Mouse (Mus musculus): ENCODE measurements around the gene Wfikkn1. TPM values are rescaled to one million over a fixed set of nuclear protein-coding genes. Genes with fewer than 3 reads are reported as not detected.

Wfikkn1 gene
- 0.91 and 1.1 TPM in 2 replicates for polyA plus RNA-seq (2014; fragmentation: Nextera tagmentation; extraction: Ambion mirVana)

DNA sequence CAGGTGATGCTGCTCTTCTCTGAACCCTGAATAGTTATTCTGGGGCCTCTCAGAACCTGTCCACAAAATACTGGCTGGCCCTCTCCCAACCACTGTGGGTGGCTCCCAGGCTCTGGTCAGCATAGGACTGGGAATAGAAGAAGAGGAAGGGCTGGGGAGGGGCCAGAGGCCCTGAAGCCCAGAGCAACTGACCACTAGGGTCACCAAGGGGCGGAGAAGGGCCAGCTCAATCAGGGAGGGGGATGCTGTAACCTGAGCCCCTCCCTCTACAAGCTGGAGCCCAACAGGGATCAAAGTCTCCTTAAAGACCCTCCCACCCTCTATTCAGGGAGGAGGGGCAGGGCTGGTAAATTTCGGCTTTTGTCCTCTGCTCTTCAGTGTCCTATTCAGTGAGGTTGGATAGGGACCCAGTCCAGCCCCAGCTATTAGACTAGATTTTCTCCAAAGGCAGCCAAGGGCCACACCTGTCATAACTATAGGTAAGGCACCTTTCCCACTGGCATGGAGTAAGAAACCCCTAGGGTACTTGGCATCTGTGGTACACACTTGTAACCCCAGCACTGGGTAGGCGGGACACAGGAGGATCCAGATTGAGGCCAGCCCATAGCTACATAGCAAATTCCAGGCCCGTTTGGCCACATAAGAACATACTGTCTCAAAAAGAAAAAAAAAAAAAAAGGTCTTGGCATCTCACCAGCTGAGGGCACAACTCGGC, at the start of gene Wfikkn1:
Wfikkn1 (minus strand) TSS at position 663 of the 715 bp plus-strand sequence.
- no peaks in the 10 kb centered on the region for H3K36me3 ChIP-seq (ENCODE audit: control insufficient read depth, insufficient read depth, low read length)
- 0 out of 2 replicates have a peak within 1 kb of the TSS, but pooled peaks have one; percentile 16 for H3K4me2 ChIP-seq
- DNase-seq (ENCODE audit: low spot score, missing footprints) (peak; percentile 88), ATAC-seq (ENCODE audit: low FRiP score) (no peak)
- peak within 1 kb of the TSS; percentile 33 for H3K9ac ChIP-seq (ENCODE audit: low read length)
- peaks cover 40% of the 10 kb centered on the region for H3K4me1 ChIP-seq (ENCODE audit: control insufficient read depth, insufficient read depth, low read length)
- 20% methylated on average over 5 of the region's 5 CpGs for WGBS
- H3K27ac ChIP-seq (ENCODE audit: low read depth, low read length) = peak within 1 kb of the TSS; percentile 72
- no peaks in the 10 kb centered on the region for H3K27me3 ChIP-seq (ENCODE audit: control insufficient read depth, insufficient read depth, low read length)
- H3K9me3 ChIP-seq (ENCODE audit: control insufficient read depth, low read length) = no peaks in the 10 kb centered on the region
- H3K4me3 ChIP-seq (ENCODE audit: low read depth, low read length) = no peak within 1 kb of the TSS

DNA sequence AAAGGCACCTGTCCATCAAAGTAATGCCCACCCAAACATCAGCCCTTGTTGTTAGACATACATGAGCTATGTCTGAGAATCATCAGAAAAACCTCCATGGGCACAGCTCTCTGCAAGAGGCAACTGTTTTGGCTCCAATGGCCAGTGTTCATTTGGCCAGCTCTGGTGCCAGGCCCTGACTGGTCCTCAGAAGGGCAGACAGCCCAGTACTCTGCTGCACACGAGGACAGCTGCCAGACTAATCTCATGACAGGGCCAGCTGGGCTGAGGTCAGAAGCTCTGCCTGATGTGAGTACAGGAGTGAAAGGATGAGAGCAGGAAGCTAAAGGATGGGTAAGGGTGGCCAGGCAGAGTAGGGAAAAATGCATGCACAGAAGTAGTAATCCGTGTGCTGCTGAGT, 44.7 kb upstream of the Wfikkn1 start:
- H3K4me1 ChIP-seq (ENCODE audit: control insufficient read depth, insufficient read depth, low read length) = no peaks in the 10 kb centered on the region
- DNase-seq (ENCODE audit: low spot score, missing footprints) (no peak), ATAC-seq (ENCODE audit: low FRiP score) (no peak)
- no peak overlapping the region for H3K4me3 ChIP-seq (ENCODE audit: low read depth, low read length)
- H3K9me3 ChIP-seq (ENCODE audit: control insufficient read depth, low read length) = no peaks in the 10 kb centered on the region
- H3K4me2 ChIP-seq = no peak overlapping the region
- H3K27me3 ChIP-seq (ENCODE audit: control insufficient read depth, insufficient read depth, low read length) = no peaks in the 10 kb centered on the region
- WGBS = 69% methylated on average over 2 of the region's 2 CpGs
- H3K9ac ChIP-seq (ENCODE audit: low read length) = no peak overlapping the region
- peaks cover 15% of the 10 kb centered on the region for H3K36me3 ChIP-seq (ENCODE audit: control insufficient read depth, insufficient read depth, low read length)
- H3K27ac ChIP-seq (ENCODE audit: low read depth, low read length) = no peak overlapping the region

DNA sequence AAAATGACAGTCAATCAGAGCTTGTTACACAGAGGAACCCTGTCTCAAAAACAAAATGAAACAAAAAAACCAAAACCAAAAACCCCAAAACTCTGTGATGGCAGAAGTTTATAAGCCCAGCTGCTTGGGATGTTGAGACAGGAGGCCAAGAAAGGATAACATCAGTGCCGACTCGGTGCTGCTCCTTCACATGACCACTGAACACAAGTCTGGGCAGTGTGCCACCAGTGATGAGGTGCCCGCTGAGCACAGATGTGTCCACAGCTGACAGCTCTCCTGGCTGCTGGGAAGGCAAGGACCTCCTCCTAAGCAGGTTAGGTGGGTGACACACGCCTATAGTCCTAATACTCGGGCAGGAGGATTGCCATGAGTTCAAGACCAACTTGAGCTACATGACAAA, 41.5 kb upstream of the Wfikkn1 start:
- no peaks in the 10 kb centered on the region for H3K27me3 ChIP-seq (ENCODE audit: control insufficient read depth, insufficient read depth, low read length)
- WGBS = 85% methylated on average over 5 of the region's 5 CpGs
- DNase-seq (ENCODE audit: low spot score, missing footprints) = no peak

DNA sequence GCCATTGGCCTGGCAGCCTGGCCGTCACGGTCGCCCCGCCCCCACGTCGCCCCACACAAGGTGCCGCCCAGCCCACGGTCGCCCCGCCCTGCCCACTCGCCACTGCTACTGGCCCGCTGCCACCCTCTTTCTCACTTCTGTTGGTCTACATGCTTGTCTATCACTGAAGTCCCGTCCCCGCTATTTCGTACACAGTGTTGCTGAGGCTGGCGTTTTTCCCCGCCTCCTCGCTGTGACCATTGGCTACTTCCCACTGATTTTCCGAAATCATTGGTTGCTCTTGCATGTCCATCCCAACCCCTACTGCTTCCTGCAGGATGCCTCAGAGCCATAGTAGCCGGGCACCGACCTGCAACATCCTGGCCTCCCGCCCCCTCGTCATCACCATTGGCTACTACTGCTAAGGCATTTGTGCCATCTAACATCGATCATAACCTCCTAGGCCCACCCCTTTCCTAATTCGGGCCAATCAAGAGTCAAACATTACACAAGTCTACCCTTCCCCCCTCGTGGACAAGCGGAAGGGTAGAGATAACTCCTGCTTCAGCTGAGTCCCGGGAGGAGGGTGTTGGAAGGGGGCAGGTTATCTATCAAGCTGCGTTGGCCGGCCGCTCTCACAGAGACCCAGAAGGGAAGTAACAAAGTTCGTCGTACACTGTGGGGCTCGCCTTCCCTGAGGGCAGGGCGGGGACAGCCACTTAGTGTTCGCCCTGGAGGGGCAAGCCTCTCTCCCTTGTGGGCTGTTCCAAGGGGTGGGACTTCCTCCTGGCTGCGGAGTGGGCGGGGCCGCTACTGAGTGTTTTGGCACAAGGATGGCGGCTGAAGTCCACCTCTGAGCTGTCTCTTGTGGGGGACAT, 39.4 kb upstream of the Wfikkn1 start:
- Histone ChIP-seq H3K4me2 (peak overlapping the region; percentile 56), H3K4me1 (ENCODE audit: control insufficient read depth, insufficient read depth, low read length) (peaks cover 12% of the 10 kb centered on the region), H3K4me3 (ENCODE audit: low read depth, low read length) (peak overlapping the region; percentile 85), H3K9ac (ENCODE audit: low read length) (peak overlapping the region; percentile 62), H3K9me3 (ENCODE audit: control insufficient read depth, low read length) (no peaks in the 10 kb centered on the region), H3K36me3 (ENCODE audit: control insufficient read depth, insufficient read depth, low read length) (no peaks in the 10 kb centered on the region), H3K27ac (ENCODE audit: low read depth, low read length) (peak overlapping the region; percentile 81), H3K27me3 (ENCODE audit: control insufficient read depth, insufficient read depth, low read length) (no peaks in the 10 kb centered on the region)
- DNase-seq (ENCODE audit: low spot score, missing footprints) (peak; percentile 99), ATAC-seq (ENCODE audit: low FRiP score) (peak; percentile 98)
- under 1% methylated on average over 40 of the region's 40 CpGs for WGBS

More for the DNA sequence above, 41.5 kb upstream of the Wfikkn1 start:
- no peak for ATAC-seq (ENCODE audit: low FRiP score)
- Histone ChIP-seq H3K36me3 (ENCODE audit: control insufficient read depth, insufficient read depth, low read length) (peaks cover 3% of the 10 kb centered on the region; the same call in 1 of the 2 replicates), H3K9ac (ENCODE audit: low read length) (no peak overlapping the region), H3K4me2 (no peak overlapping the region), H3K4me3 (ENCODE audit: low read depth, low read length) (no peak overlapping the region), H3K4me1 (ENCODE audit: control insufficient read depth, insufficient read depth, low read length) (peaks cover 12% of the 10 kb centered on the region), H3K27ac (ENCODE audit: low read depth, low read length) (no peak overlapping the region), H3K9me3 (ENCODE audit: control insufficient read depth, low read length) (no peaks in the 10 kb centered on the region)

DNA sequence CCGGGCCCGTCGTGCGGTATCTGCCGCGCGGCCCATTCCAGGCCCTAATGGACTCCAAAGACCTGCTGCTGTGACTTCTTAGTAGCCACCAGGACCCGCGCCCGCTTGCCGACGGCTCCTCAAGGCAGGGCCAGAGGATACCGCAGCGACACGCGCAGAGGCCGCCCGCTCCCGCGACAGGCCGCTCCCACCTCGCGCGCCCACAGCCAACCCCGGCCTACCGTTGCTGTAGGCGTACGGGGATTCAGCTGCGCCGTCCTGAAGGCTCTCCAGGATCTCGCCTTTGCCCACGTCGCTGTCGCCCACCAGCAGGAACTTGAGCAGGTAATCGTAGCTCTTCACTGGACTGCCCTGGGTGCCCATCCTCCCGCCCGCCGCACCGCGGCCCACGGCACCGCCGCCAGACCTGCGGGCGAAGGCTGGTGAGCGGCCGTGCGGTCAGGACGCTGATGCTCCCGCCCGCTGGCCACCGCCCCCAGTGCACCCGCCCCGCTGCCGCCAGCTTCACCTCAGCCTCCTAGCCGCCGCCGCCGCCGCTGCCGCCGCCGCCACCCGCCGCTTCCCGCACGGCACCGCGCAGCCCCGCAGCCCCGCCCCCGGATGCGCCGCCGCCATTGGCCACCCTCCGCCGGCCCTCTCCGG, 38.6 kb upstream of the Wfikkn1 start, which contains the start of gene Rab40c:
Rab40c (minus strand) TSS at position 584 of the 642 bp plus-strand sequence.
- peak; percentile 4; the same call in 1 of the 2 replicates for ATAC-seq (ENCODE audit: low FRiP score)
- under 1% methylated on average over 76 of the region's 78 CpGs for WGBS
- H3K27ac ChIP-seq (ENCODE audit: low read depth, low read length) = peak within 1 kb of the TSS; percentile 81
- peak within 1 kb of the TSS; percentile 85 for H3K4me3 ChIP-seq (ENCODE audit: low read depth, low read length)
- no peak for DNase-seq (ENCODE audit: low spot score, missing footprints)
- no peaks in the 10 kb centered on the region for H3K36me3 ChIP-seq (ENCODE audit: control insufficient read depth, insufficient read depth, low read length)
- H3K9me3 ChIP-seq (ENCODE audit: control insufficient read depth, low read length) = no peaks in the 10 kb centered on the region
- no peaks in the 10 kb centered on the region for H3K27me3 ChIP-seq (ENCODE audit: control insufficient read depth, insufficient read depth, low read length)
- H3K9ac ChIP-seq (ENCODE audit: low read length) = peak within 1 kb of the TSS; percentile 79
- peaks cover 12% of the 10 kb centered on the region for H3K4me1 ChIP-seq (ENCODE audit: control insufficient read depth, insufficient read depth, low read length)
- peak within 1 kb of the TSS; percentile 97 for H3K4me2 ChIP-seq

DNA sequence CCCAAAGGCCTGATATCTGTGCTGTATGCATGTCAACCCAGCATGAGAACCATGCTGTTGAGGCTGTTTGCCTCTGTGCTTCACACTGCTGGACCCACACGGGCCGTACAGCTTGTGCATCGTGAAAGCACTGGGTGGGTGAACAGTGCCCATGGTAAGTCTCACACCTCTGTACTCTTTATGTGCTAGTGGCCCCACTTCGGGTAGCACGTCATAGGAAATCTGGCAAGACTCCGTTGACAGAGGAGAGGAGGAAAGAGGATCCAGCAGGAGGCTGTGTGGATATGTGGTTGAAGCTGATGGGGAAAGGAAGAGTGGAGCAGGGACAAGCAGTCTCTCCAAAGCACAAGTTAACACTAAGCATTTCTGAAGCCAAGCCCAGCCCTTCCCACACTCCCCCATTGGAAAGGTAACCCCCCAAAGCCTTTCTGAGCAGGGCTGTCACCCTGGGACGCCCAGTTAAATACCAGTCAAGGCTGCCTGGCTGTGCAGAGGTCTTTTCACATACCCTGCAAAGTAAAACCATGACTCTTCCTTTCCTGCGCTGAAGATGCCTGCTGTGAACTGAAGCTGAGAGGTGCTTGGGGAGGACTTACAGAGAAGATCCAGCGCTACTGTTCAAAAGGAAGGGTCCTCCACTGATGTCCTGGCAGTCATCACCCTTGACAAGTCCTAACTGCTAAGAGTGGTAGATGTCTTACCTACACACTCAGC, 37.5 kb upstream of the Wfikkn1 start:
- ATAC-seq (ENCODE audit: low FRiP score) (no peak), DNase-seq (ENCODE audit: low spot score, missing footprints) (no peak)
- Histone ChIP-seq H3K27ac (ENCODE audit: low read depth, low read length) (no peak overlapping the region), H3K27me3 (ENCODE audit: control insufficient read depth, insufficient read depth, low read length) (no peaks in the 10 kb centered on the region), H3K36me3 (ENCODE audit: control insufficient read depth, insufficient read depth, low read length) (no peaks in the 10 kb centered on the region), H3K4me3 (ENCODE audit: low read depth, low read length) (peak overlapping the region; percentile 85), H3K9me3 (ENCODE audit: control insufficient read depth, low read length) (no peaks in the 10 kb centered on the region), H3K4me2 (peak overlapping the region; percentile 97), H3K9ac (ENCODE audit: low read length) (peak overlapping the region; percentile 79), H3K4me1 (ENCODE audit: control insufficient read depth, insufficient read depth, low read length) (peaks cover 12% of the 10 kb centered on the region)
- WGBS = 82% methylated on average over 9 of the region's 9 CpGs

DNA sequence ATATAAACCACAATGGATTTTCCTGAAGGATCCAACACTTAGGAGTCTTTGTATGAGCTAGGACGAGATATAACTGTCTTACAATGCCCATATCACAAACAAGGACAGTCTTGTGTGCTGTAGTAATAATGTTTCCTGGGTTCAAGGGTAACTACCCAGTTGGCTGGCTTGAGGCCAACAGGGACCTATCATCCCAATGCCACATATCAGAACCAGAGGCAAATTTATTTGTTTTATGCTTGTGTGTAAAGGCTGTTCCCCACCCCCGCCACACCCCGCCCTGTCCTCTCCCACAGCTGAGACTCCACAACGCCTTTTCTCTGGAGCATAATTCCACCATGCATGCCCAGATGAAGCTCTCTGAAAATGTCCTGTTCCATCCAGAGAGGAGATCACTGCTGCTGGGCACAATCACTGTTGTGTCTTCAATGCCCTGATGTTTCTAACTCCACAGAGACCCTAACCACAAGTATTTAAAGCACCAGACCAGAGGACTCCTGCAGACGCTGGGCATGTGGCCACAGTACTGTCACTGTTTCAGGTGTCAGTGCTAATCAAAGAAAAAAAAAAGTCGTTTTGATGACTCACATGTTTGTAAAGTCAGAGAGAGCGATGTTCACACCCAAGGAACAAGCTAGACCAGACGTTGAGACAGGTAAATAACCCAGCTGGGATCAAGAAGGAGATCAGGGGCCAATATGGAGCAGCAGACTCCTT, 36.4 kb upstream of the Wfikkn1 start:
- Histone ChIP-seq H3K27ac (ENCODE audit: low read depth, low read length) (no peak overlapping the region), H3K9me3 (ENCODE audit: control insufficient read depth, low read length) (no peaks in the 10 kb centered on the region), H3K27me3 (ENCODE audit: control insufficient read depth, insufficient read depth, low read length) (no peaks in the 10 kb centered on the region), H3K4me3 (ENCODE audit: low read depth, low read length) (no peak overlapping the region), H3K36me3 (ENCODE audit: control insufficient read depth, insufficient read depth, low read length) (no peaks in the 10 kb centered on the region), H3K9ac (ENCODE audit: low read length) (no peak overlapping the region), H3K4me2 (no peak overlapping the region), H3K4me1 (ENCODE audit: control insufficient read depth, insufficient read depth, low read length) (peaks cover 12% of the 10 kb centered on the region)
- WGBS = 86% methylated on average over 8 of the region's 8 CpGs
- DNase-seq (ENCODE audit: low spot score, missing footprints) (no peak), ATAC-seq (ENCODE audit: low FRiP score) (no peak)

DNA sequence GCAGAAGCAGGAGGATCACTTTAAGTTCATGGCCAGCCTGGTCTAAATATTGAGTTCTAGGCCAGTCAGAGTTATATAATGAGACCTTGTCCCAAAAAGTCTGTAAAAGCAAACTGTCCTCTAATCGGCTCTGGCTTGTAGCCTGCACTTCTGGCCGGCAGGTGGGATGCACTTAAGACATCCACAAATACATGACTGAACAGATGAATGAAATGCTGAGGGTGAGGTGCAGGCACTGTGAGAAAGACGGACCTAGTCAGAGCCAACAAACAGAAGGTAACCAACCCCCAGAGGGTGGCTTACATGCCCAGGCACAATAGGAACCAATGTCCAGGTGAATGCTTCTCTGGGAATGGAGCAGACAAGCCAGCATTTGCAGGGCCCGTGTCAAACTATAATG, 33.6 kb upstream of the Wfikkn1 start:
- H3K4me1 ChIP-seq (ENCODE audit: control insufficient read depth, insufficient read depth, low read length) = peaks cover 12% of the 10 kb centered on the region
- H3K9ac ChIP-seq (ENCODE audit: low read length) = no peak overlapping the region
- no peak overlapping the region for H3K4me2 ChIP-seq
- H3K27ac ChIP-seq (ENCODE audit: low read depth, low read length) = no peak overlapping the region
- no peak overlapping the region for H3K4me3 ChIP-seq (ENCODE audit: low read depth, low read length)
- 87% methylated on average over 4 of the region's 4 CpGs for WGBS
- DNase-seq (ENCODE audit: low spot score, missing footprints) (no peak), ATAC-seq (ENCODE audit: low FRiP score) (no peak)
- no peaks in the 10 kb centered on the region for H3K9me3 ChIP-seq (ENCODE audit: control insufficient read depth, low read length)
- H3K27me3 ChIP-seq (ENCODE audit: control insufficient read depth, insufficient read depth, low read length) = no peaks in the 10 kb centered on the region
- no peaks in the 10 kb centered on the region for H3K36me3 ChIP-seq (ENCODE audit: control insufficient read depth, insufficient read depth, low read length)
